Mouse (Mus musculus): ENCODE results near the gene Ipmk. TPM values are rescaled to one million over a fixed set of nuclear protein-coding genes. Genes with fewer than 3 reads are reported as not detected.

Ipmk gene
- polyA plus RNA-seq, 1 experiment from 2014 or later, result 18.2 TPM

GRCm38 (mm10) chr10:71327386-71327785, 20.2 kb upstream of the Ipmk start:
- Histone ChIP-seq H3K4me3 (no peak overlapping the region), H3K9ac (no peak overlapping the region), H3K4me1 (no peaks in the 10 kb centered on the region), H3K36me3 (replicated peaks) (peaks cover 6% of the 10 kb centered on the region; the same call in 1 of the 2 replicates), H3K9me3 (no peaks in the 10 kb centered on the region), H3K27ac (no peak overlapping the region), H3K4me2 (no peak overlapping the region), H3K27me3 (replicated peaks) (no peaks in the 10 kb centered on the region)
- WGBS, result 88% methylated on average over 10 of the region's 10 CpGs
- ATAC-seq (replicated peaks), result no peak

- ATAC-seq (replicated peaks), result no peak
These were observed 19.2 kb upstream of the Ipmk start for GRCm38 (mm10) chr10:71328382-71328781.

DNA sequence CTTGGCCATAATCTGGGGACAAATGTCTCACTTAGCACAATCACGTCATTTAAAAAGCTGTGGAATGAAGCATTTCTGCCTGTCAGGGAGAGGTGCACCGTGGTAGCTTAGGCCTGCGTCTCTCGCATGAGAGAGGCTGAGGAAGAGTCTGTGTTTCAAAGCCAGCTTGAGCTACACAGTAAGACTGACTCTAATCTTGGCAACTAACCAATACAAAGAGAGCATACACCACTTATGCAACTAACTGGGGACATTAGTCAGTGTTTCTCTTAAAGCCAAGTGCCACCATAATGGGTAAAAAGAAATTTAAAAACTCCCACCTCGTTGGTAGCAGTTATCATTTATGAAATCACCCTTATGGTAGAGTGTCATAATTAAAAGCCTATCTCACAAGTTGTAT, 18.7 kb upstream of the Ipmk start:
- Histone ChIP-seq H3K4me2 (no peak overlapping the region), H3K36me3 (replicated peaks) (peaks cover 6% of the 10 kb centered on the region; the same call in 1 of the 2 replicates), H3K9me3 (no peaks in the 10 kb centered on the region), H3K4me3 (no peak overlapping the region), H3K4me1 (no peaks in the 10 kb centered on the region), H3K27ac (no peak overlapping the region), H3K9ac (no peak overlapping the region), H3K27me3 (replicated peaks) (no peaks in the 10 kb centered on the region)
- ATAC-seq (replicated peaks), result no peak
- 86% methylated on average over 5 of the region's 5 CpGs for WGBS

More at GRCm38 (mm10) chr10:71328382-71328781, 19.2 kb upstream of the Ipmk start:
- H3K27ac ChIP-seq, result no peak overlapping the region
- no peaks in the 10 kb centered on the region for H3K9me3 ChIP-seq
- WGBS, result 86% methylated on average over 6 of the region's 6 CpGs
- H3K4me1 ChIP-seq, result no peaks in the 10 kb centered on the region
- no peak overlapping the region for H3K4me2 ChIP-seq
- H3K9ac ChIP-seq, result no peak overlapping the region
- no peaks in the 10 kb centered on the region for H3K27me3 ChIP-seq (replicated peaks)
- no peak overlapping the region for H3K4me3 ChIP-seq
- peaks cover 6% of the 10 kb centered on the region; the same call in 1 of the 2 replicates for H3K36me3 ChIP-seq (replicated peaks)

GRCm38 (mm10) chr10:71329295-71329694, 18.3 kb upstream of the Ipmk start:
- no peak overlapping the region for H3K9ac ChIP-seq
- ATAC-seq (replicated peaks), result no peak
- 95% methylated on average over 6 of the region's 6 CpGs for WGBS
- H3K4me2 ChIP-seq, result no peak overlapping the region
- H3K36me3 ChIP-seq (replicated peaks), result peaks cover 6% of the 10 kb centered on the region; the same call in 1 of the 2 replicates
- H3K4me1 ChIP-seq, result no peaks in the 10 kb centered on the region
- no peaks in the 10 kb centered on the region for H3K27me3 ChIP-seq (replicated peaks)
- no peak overlapping the region for H3K4me3 ChIP-seq
- no peak overlapping the region for H3K27ac ChIP-seq
- H3K9me3 ChIP-seq, result no peaks in the 10 kb centered on the region

GRCm38 (mm10) chr10:71330070-71330469, 17.5 kb upstream of the Ipmk start:
- H3K4me2 ChIP-seq, result no peak overlapping the region
- no peak overlapping the region for H3K4me3 ChIP-seq
- no peak overlapping the region for H3K9ac ChIP-seq
- H3K27me3 ChIP-seq (replicated peaks), result no peaks in the 10 kb centered on the region
- no peaks in the 10 kb centered on the region for H3K4me1 ChIP-seq
- H3K9me3 ChIP-seq, result no peaks in the 10 kb centered on the region
- H3K36me3 ChIP-seq (replicated peaks), result peaks cover 6% of the 10 kb centered on the region; the same call in 1 of the 2 replicates
- H3K27ac ChIP-seq, result no peak overlapping the region
- ATAC-seq (replicated peaks), result no peak
- WGBS, result 94% methylated on average over 12 of the region's 12 CpGs

DNA sequence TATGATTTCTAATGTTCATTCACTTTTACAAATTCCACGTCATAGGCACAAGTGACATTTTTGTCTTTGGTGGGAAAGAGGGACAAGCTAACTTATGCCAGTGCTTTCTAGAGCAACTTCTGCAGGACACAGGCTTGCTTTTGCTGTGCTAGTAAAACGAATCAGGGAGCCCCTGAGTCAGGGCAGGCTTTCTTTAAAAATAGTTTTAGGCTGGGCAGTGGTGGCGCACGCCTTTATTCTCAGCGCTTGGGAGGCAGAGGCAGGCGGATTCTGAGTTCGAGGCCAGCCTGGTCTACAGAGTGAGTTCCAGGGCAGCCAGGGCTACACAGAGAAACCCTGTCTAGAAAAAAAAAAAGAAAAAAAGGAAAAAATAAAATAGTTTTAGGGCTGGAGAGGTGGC, 15.7 kb upstream of the Ipmk start:
- Histone ChIP-seq H3K27me3 (replicated peaks) (no peaks in the 10 kb centered on the region), H3K4me2 (no peak overlapping the region), H3K9ac (no peak overlapping the region), H3K4me3 (no peak overlapping the region), H3K36me3 (replicated peaks) (peaks cover 6% of the 10 kb centered on the region; the same call in 1 of the 2 replicates), H3K4me1 (no peaks in the 10 kb centered on the region), H3K27ac (no peak overlapping the region), H3K9me3 (no peaks in the 10 kb centered on the region)
- no peak for ATAC-seq (replicated peaks)
- WGBS, result 95% methylated on average over 7 of the region's 7 CpGs

GRCm38 (mm10) chr10:71332376-71332775, 15.2 kb upstream of the Ipmk start:
- ATAC-seq (replicated peaks), result no peak
- Histone ChIP-seq H3K4me1 (no peaks in the 10 kb centered on the region), H3K36me3 (replicated peaks) (peaks cover 6% of the 10 kb centered on the region; the same call in 1 of the 2 replicates), H3K9me3 (no peaks in the 10 kb centered on the region), H3K4me3 (no peak overlapping the region), H3K27ac (no peak overlapping the region), H3K4me2 (no peak overlapping the region), H3K27me3 (replicated peaks) (no peaks in the 10 kb centered on the region), H3K9ac (no peak overlapping the region)
- WGBS, result 91% methylated on average over 4 of the region's 4 CpGs

DNA sequence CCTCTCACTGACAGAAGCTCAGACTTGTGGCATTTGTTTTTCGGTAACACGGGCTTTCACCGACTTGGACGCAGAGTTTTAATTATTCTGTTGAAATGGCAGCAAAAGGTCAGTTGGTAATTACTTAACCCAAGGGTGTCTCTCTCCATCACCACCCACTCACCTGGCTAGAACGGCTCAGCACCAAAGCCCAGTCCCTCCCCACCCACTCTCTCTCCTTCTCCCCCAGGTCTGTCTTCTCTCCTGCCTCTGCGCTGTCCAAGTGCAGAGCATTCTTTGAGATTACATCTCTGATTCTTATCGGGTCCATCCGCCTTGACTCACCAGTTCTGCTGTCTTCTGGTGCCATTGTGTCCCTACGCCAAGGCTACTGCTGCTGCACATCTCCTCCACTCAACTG, 14.7 kb upstream of the Ipmk start:
- peaks cover 6% of the 10 kb centered on the region; the same call in 1 of the 2 replicates for H3K36me3 ChIP-seq (replicated peaks)
- ATAC-seq (replicated peaks), result no peak
- WGBS, result 95% methylated on average over 9 of the region's 9 CpGs
- H3K27me3 ChIP-seq (replicated peaks), result no peaks in the 10 kb centered on the region
- no peak overlapping the region for H3K27ac ChIP-seq
- no peak overlapping the region for H3K4me2 ChIP-seq
- H3K4me3 ChIP-seq, result no peak overlapping the region
- no peak overlapping the region for H3K9ac ChIP-seq
- no peaks in the 10 kb centered on the region for H3K4me1 ChIP-seq
- no peaks in the 10 kb centered on the region for H3K9me3 ChIP-seq

DNA sequence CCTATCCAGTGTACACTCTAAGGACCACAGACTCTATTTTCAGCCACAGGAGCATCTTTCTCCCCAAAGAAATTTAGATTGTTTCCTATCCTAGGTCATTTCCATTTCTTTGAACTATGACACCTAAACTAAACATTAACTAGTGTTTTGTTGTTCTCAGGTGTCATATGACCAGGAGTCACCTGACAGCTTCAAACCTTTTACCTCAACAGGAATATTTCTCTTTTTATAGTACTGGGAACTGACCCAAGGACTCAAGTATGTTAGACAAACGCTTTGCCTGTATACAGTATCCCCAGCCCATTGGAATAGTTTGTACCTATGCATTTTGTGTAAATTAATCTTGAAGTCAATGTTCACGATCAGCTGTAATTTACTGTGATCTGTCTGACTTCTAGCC, 9.8 kb upstream of the Ipmk start:
- H3K9ac ChIP-seq, result no peak overlapping the region
- H3K4me1 ChIP-seq, result peaks cover 15% of the 10 kb centered on the region
- no peak overlapping the region for H3K4me3 ChIP-seq
- no peak overlapping the region for H3K27ac ChIP-seq
- ATAC-seq (replicated peaks), result no peak
- H3K9me3 ChIP-seq, result no peaks in the 10 kb centered on the region
- WGBS, result 94% methylated on average over 2 of the region's 2 CpGs
- H3K27me3 ChIP-seq (replicated peaks), result no peaks in the 10 kb centered on the region
- no peaks in the 10 kb centered on the region; the same call in 1 of the 2 replicates for H3K36me3 ChIP-seq (replicated peaks)
- no peak overlapping the region for H3K4me2 ChIP-seq

DNA sequence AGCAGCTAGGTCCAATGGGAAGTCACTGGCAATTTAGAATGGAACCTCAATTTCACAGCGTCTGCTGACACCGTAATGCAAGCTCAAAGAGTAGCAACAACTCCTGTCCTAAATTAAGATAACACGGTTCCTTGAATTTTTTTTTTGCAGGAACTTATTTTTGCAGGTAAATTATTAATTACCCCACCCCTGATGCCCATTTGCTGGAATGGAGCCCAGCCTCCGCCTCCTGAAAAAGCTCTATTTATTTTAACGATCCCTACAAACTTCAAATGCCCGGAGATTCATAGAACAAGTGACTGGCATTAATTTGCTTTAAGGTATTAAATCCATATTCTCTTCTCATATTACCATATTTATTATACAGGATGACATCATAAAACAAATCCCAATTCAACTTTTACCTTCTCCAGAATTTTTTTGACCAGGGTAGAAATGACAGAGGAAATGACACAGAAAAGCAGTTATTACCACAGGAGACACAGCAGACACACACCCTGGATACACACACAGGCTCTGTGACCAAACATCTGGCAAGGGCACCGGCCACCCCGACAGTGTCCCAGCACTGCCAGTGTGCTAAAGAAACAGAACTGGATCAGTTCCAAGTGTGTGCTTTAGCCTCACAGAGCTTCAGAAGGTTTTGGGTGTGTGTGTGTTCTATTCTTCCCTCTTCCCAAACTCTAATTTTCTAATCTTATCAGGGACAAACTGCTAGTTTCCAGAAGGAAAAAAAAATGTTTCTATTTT, 9.2 kb upstream of the Ipmk start:
- Histone ChIP-seq H3K4me1 (peaks cover 20% of the 10 kb centered on the region), H3K36me3 (replicated peaks) (no peaks in the 10 kb centered on the region; the same call in 1 of the 2 replicates), H3K27me3 (replicated peaks) (no peaks in the 10 kb centered on the region), H3K4me3 (no peak overlapping the region), H3K9me3 (no peaks in the 10 kb centered on the region), H3K27ac (no peak overlapping the region), H3K9ac (no peak overlapping the region), H3K4me2 (no peak overlapping the region)
- WGBS, result 78% methylated on average over 8 of the region's 8 CpGs
- ATAC-seq (replicated peaks), result no peak

GRCm38 (mm10) chr10:71339463-71339862, 8.1 kb upstream of the Ipmk start:
- Histone ChIP-seq H3K27me3 (replicated peaks) (no peaks in the 10 kb centered on the region), H3K36me3 (replicated peaks) (no peaks in the 10 kb centered on the region; the same call in 1 of the 2 replicates), H3K27ac (no peak overlapping the region), H3K4me1 (peaks cover 30% of the 10 kb centered on the region), H3K4me3 (no peak overlapping the region), H3K9me3 (no peaks in the 10 kb centered on the region), H3K9ac (no peak overlapping the region), H3K4me2 (no peak overlapping the region)
- no peak for ATAC-seq (replicated peaks)
- 82% methylated on average over 4 of the region's 4 CpGs for WGBS

- Histone ChIP-seq H3K4me1 (peaks cover 33% of the 10 kb centered on the region), H3K4me3 (no peak overlapping the region), H3K36me3 (replicated peaks) (no peaks in the 10 kb centered on the region; the same call in 1 of the 2 replicates), H3K9me3 (no peaks in the 10 kb centered on the region), H3K9ac (no peak overlapping the region), H3K27me3 (replicated peaks) (no peaks in the 10 kb centered on the region), H3K27ac (no peak overlapping the region), H3K4me2 (no peak overlapping the region)
- ATAC-seq (replicated peaks), result no peak
- 87% methylated on average over 2 of the region's 2 CpGs for WGBS
These were observed 7.4 kb upstream of the Ipmk start for GRCm38 (mm10) chr10:71340195-71340594.

DNA sequence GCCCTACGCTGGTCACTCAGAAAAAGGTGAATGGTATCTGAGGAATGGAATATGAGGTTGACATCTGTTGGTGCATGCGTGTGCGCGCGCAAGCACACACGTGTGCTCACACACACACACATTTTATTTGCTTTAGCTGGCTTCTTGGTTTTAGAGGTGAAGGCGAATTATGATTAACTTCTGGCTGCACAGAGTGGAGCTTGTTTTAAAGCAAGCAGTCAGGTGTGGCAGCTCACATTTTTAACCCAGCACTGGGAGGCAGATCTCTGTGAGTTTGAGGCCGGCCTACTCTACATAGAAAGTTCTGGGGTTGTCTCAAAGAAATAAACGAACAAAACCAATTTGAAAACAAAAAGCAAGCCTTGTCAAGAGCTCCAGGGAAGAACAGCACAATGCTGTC, 6.3 kb upstream of the Ipmk start:
- Histone ChIP-seq H3K4me3 (no peak overlapping the region), H3K36me3 (replicated peaks) (no peaks in the 10 kb centered on the region), H3K4me1 (peaks cover 37% of the 10 kb centered on the region), H3K9ac (no peak overlapping the region), H3K4me2 (no peak overlapping the region), H3K27ac (no peak overlapping the region), H3K9me3 (no peaks in the 10 kb centered on the region), H3K27me3 (replicated peaks) (no peaks in the 10 kb centered on the region)
- no peak for ATAC-seq (replicated peaks)
- WGBS, result 93% methylated on average over 9 of the region's 9 CpGs
